Mouse (Mus musculus): Measurements from ENCODE around the gene Phactr1. TPM values are rescaled to one million over a fixed set of nuclear protein-coding genes. Genes with fewer than 3 reads are reported as not detected.

Gene Phactr1
- polyA plus RNA-seq, 1 experiment = not detected

GRCm38 (mm10) chr13:42957856-42958255, 277.4 kb downstream of the Phactr1 start:
- TF ChIP-seq TAL1 (IDR thresholded peaks at IDR 0.05; ENCODE audit: low read length) = no peak
- TF ChIP-seq GATA1 (IDR thresholded peaks at IDR 0.05; ENCODE audit: low read length) = no peak
- no peaks in the 10 kb centered on the region for H3K36me3 ChIP-seq (ENCODE audit: control insufficient read depth)
- no peaks in the 10 kb centered on the region for H3K9me3 ChIP-seq (ENCODE audit: control insufficient read depth, low read length)
- H3K4me3 ChIP-seq (replicated peaks) = no peak overlapping the region
- H3K27me3 ChIP-seq (ENCODE audit: control insufficient read depth) = no peaks in the 10 kb centered on the region
- no peaks in the 10 kb centered on the region for H3K4me1 ChIP-seq (ENCODE audit: control insufficient read depth)

- H3K27me3 ChIP-seq (ENCODE audit: control insufficient read depth) = no peaks in the 10 kb centered on the region
- no peaks in the 10 kb centered on the region for H3K9me3 ChIP-seq (ENCODE audit: control insufficient read depth, low read length)
- TF ChIP-seq TAL1 (IDR thresholded peaks at IDR 0.05; ENCODE audit: low read length) (no peak), GATA1 (IDR thresholded peaks at IDR 0.05; ENCODE audit: low read length) (no peak)
These were observed 278.4 kb downstream of the Phactr1 start for GRCm38 (mm10) chr13:42958867-42959266.

GRCm38 (mm10) chr13:42961561-42961960, 281.1 kb downstream of the Phactr1 start:
- Histone ChIP-seq H3K4me1 (ENCODE audit: control insufficient read depth) (no peaks in the 10 kb centered on the region), H3K4me3 (replicated peaks) (no peak overlapping the region), H3K9me3 (ENCODE audit: control insufficient read depth, low read length) (no peaks in the 10 kb centered on the region; the same call in 1 of the 2 replicates), H3K27me3 (ENCODE audit: control insufficient read depth) (no peaks in the 10 kb centered on the region), H3K36me3 (ENCODE audit: control insufficient read depth) (no peaks in the 10 kb centered on the region)
- TF ChIP-seq GATA1 (IDR thresholded peaks at IDR 0.05; ENCODE audit: low read length) (no peak), TAL1 (IDR thresholded peaks at IDR 0.05; ENCODE audit: low read length) (no peak)

More at GRCm38 (mm10) chr13:42958867-42959266, 278.4 kb downstream of the Phactr1 start:
- no peak overlapping the region for H3K4me3 ChIP-seq (replicated peaks)
- H3K36me3 ChIP-seq (ENCODE audit: control insufficient read depth) = no peaks in the 10 kb centered on the region
- H3K4me1 ChIP-seq (ENCODE audit: control insufficient read depth) = no peaks in the 10 kb centered on the region

- Histone ChIP-seq H3K4me3 (replicated peaks) (no peak overlapping the region), H3K4me1 (ENCODE audit: control insufficient read depth) (no peaks in the 10 kb centered on the region), H3K9me3 (ENCODE audit: control insufficient read depth, low read length) (no peaks in the 10 kb centered on the region; the same call in 1 of the 2 replicates), H3K27me3 (ENCODE audit: control insufficient read depth) (no peaks in the 10 kb centered on the region), H3K36me3 (ENCODE audit: control insufficient read depth) (no peaks in the 10 kb centered on the region)
- TF ChIP-seq GATA1 (IDR thresholded peaks at IDR 0.05; ENCODE audit: low read length) = no peak
- no peak for TF ChIP-seq TAL1 (IDR thresholded peaks at IDR 0.05; ENCODE audit: low read length)
These were observed 288.1 kb downstream of the Phactr1 start for GRCm38 (mm10) chr13:42968537-42968936.

- no peaks in the 10 kb centered on the region for H3K36me3 ChIP-seq (ENCODE audit: control insufficient read depth)
- TF ChIP-seq TAL1 (IDR thresholded peaks at IDR 0.05; ENCODE audit: low read length) (no peak), GATA1 (IDR thresholded peaks at IDR 0.05; ENCODE audit: low read length) (no peak)
- H3K4me3 ChIP-seq (replicated peaks) = no peak overlapping the region
- H3K27me3 ChIP-seq (ENCODE audit: control insufficient read depth) = no peaks in the 10 kb centered on the region
- no peaks in the 10 kb centered on the region for H3K4me1 ChIP-seq (ENCODE audit: control insufficient read depth)
- H3K9me3 ChIP-seq (ENCODE audit: control insufficient read depth, low read length) = no peaks in the 10 kb centered on the region
These were observed 293.1 kb downstream of the Phactr1 start for GRCm38 (mm10) chr13:42973561-42973960.

- Histone ChIP-seq H3K36me3 (ENCODE audit: control insufficient read depth) (no peaks in the 10 kb centered on the region), H3K9me3 (ENCODE audit: control insufficient read depth, low read length) (no peaks in the 10 kb centered on the region), H3K27me3 (ENCODE audit: control insufficient read depth) (no peaks in the 10 kb centered on the region), H3K4me1 (ENCODE audit: control insufficient read depth) (no peaks in the 10 kb centered on the region), H3K4me3 (replicated peaks) (no peak overlapping the region)
- no peak for TF ChIP-seq TAL1 (IDR thresholded peaks at IDR 0.05; ENCODE audit: low read length)
- no peak for TF ChIP-seq GATA1 (IDR thresholded peaks at IDR 0.05; ENCODE audit: low read length)
These were observed 293.5 kb downstream of the Phactr1 start for GRCm38 (mm10) chr13:42973961-42974360.

GRCm38 (mm10) chr13:42974506-42974905, 294.1 kb downstream of the Phactr1 start:
- no peaks in the 10 kb centered on the region for H3K9me3 ChIP-seq (ENCODE audit: control insufficient read depth, low read length)

GRCm38 (mm10) chr13:42976144-42976543, 295.7 kb downstream of the Phactr1 start:
- no peak overlapping the region for H3K4me3 ChIP-seq (replicated peaks)
- H3K4me1 ChIP-seq (ENCODE audit: control insufficient read depth) = no peaks in the 10 kb centered on the region
- H3K36me3 ChIP-seq (ENCODE audit: control insufficient read depth) = no peaks in the 10 kb centered on the region
- H3K27me3 ChIP-seq (ENCODE audit: control insufficient read depth) = no peaks in the 10 kb centered on the region
- no peaks in the 10 kb centered on the region for H3K9me3 ChIP-seq (ENCODE audit: control insufficient read depth, low read length)
- TF ChIP-seq GATA1 (IDR thresholded peaks at IDR 0.05; ENCODE audit: low read length) (no peak), TAL1 (IDR thresholded peaks at IDR 0.05; ENCODE audit: low read length) (no peak)

More at GRCm38 (mm10) chr13:42974506-42974905, 294.1 kb downstream of the Phactr1 start:
- TF ChIP-seq TAL1 (IDR thresholded peaks at IDR 0.05; ENCODE audit: low read length) (no peak), GATA1 (IDR thresholded peaks at IDR 0.05; ENCODE audit: low read length) (no peak)
- no peaks in the 10 kb centered on the region for H3K4me1 ChIP-seq (ENCODE audit: control insufficient read depth)
- no peaks in the 10 kb centered on the region for H3K36me3 ChIP-seq (ENCODE audit: control insufficient read depth)
- H3K4me3 ChIP-seq (replicated peaks) = no peak overlapping the region
- no peaks in the 10 kb centered on the region for H3K27me3 ChIP-seq (ENCODE audit: control insufficient read depth)

- Histone ChIP-seq H3K4me1 (ENCODE audit: control insufficient read depth) (no peaks in the 10 kb centered on the region), H3K9me3 (ENCODE audit: control insufficient read depth, low read length) (no peaks in the 10 kb centered on the region), H3K4me3 (replicated peaks) (no peak overlapping the region), H3K27me3 (ENCODE audit: control insufficient read depth) (no peaks in the 10 kb centered on the region), H3K36me3 (ENCODE audit: control insufficient read depth) (no peaks in the 10 kb centered on the region)
- TF ChIP-seq TAL1 (IDR thresholded peaks at IDR 0.05; ENCODE audit: low read length) (no peak), GATA1 (IDR thresholded peaks at IDR 0.05; ENCODE audit: low read length) (no peak)
These were observed 296.5 kb downstream of the Phactr1 start for GRCm38 (mm10) chr13:42976967-42977366.

- H3K27me3 ChIP-seq (ENCODE audit: control insufficient read depth) = no peaks in the 10 kb centered on the region
- no peaks in the 10 kb centered on the region for H3K4me1 ChIP-seq (ENCODE audit: control insufficient read depth)
- H3K4me3 ChIP-seq (replicated peaks) = no peak overlapping the region
- no peaks in the 10 kb centered on the region for H3K36me3 ChIP-seq (ENCODE audit: control insufficient read depth)
- TF ChIP-seq GATA1 (IDR thresholded peaks at IDR 0.05; ENCODE audit: low read length) = no peak
- no peak for TF ChIP-seq TAL1 (IDR thresholded peaks at IDR 0.05; ENCODE audit: low read length)
- no peaks in the 10 kb centered on the region for H3K9me3 ChIP-seq (ENCODE audit: control insufficient read depth, low read length)
These were observed 300.2 kb downstream of the Phactr1 start for GRCm38 (mm10) chr13:42980581-42980980.

Measured in erythroblast, embryonic 14.5 days (primary cell).